Mouse (Mus musculus) spleen, embryonic (tissue): Measurements from ENCODE around the gene Gm37419.

Experiments used
- CTCF ChIA-PET: fragments of 350-600 bp; sonication (Branson Sonifier 250); formaldehyde crosslinking; loops from one replicate; lab custom pipeline; 2022; lab: Charles Lee

The Gm37419 gene

DNA sequence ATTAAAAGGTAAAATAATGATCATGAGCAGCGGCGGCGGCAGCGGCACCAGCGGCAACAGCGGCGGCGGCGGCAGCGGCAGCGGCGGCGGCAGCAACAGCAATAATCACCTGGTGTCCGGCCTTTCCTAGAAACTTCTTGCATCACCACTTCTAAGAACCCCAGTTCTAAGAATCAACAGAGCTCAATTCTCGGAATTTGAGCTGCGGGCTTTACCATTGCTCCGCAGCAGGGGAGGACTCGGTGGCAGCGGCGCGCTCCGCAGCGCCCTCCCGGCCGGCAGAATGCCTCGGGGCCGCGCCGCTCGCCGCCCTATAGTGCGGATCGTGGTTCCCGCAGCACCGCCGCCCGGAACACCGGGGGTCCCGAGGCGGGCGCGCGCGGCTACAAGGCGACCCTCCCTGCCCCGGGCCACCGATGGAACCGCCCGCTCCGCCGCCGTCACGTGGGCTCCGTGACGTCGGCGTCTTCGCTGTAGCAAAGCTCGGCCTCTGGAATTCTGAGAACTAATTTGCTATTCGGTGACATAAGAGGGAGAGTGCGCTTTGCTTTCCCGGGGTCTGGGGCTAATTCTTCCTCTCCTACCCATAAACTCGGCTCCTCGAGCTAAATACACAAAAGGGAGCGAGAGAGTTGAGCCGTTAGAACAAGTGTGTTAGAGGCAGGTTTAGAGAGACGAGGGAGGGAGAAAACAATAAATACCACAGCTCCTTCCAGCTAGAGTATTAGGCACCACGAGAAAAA, at the start of gene Gm37419, which contains the start of gene Bcl6:
TSS of gene Gm37419 (plus strand) at position 17 of the 743 bp plus-strand sequence.
TSS of gene Bcl6 (minus strand) at position 387 of the 743 bp plus-strand sequence.
- CTCF ChIA-PET: interaction anchor here (0.6 to 0.7 kb wide), 4 partner anchors 220 to 874 kb away, joined by 3 to 4 read pairs (median 4); no protein-coding TSS in a partner anchor

DNA sequence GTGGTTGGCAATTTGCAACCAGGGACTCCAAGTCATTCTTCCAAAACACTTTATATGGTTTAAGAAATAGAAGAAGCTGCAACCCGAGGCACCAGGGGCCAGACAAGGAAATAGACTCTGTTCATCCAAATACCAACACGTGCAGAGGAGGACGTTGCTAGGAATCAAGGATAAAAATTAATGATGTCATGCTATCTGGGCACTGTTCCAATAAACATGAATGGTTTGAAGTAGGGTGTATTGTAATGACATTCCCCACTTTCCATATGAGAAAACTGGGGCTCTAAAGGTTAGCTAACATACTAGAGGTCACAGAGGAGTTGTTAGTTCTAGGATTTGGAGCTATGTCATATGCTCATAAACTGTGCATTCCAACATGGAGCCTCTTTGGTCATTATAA, 43.5 kb upstream of the Gm37419 start:
- CTCF ChIA-PET: no interaction called here

GRCm38 (mm10) chr16:23947654-23948053, 40.6 kb upstream of the Gm37419 start:
- CTCF ChIA-PET: no interaction called here

DNA sequence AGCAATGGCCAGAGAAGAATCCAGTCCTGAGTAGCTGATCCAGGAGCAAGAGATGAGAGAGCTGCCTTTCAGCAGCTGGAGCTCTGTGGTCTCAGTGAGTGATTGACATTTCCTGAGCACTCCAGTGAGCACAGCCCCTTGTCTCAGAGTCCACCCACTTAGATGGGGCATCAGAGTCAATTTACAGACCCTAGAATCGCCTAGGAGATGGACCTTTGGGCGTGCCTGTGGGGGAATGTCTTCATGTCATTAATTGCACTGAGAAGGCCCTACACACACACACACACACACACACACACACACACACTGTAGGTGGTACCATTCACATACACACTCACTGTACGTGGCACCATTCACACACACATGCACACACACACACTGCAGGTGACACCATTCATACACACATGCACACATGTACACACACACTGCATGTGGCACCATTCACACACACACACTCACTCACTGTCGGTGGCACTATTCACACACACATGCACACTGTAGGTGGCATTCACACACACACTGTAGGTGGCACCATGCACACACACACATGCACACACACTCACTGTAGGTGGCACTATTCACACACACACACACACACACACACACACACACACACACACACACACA, 36.1 kb upstream of the Gm37419 start:
- CTCF ChIA-PET: no interaction called here

DNA sequence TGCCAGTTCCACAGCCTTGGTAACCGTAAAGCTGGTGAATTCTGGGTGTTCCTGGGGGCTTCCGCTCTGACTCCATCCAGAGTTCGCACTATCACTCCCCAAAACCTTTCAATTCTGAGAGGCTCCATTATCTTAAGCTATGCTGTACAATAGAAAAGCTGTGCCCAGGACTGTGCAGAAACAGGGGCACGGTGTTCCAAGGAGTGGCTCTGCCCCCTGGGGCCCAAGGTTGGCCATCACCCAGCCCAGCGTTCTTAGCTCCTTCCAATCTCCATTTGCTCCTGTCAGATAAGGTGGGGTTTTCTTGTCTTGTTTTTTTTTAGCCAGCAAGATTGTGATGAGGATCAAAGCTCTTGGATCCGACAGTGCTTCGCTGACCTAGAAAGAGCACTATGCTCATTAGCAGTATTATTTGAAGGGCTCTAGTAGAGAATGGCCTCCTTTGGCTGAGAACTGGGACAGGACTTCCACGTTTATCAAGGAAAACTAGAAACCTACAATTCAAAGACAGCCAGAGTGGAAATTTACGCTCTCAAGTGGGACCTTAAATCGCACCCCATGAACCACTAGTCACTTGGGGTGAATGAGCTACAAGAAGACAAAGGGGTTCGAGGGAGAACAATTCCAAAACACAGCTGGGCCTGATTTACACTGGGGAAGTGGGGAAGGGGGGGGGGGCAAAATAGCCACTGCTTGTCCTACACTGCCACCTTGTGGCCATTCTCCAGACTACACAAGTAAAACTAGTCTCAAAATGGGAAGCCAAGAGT, 34.9 kb upstream of the Gm37419 start:
- CTCF ChIA-PET: interaction anchor here (0.6 to 0.9 kb wide), 4 partner anchors 340 to 1130 kb away, joined by 3 to 6 read pairs (median 4); no protein-coding TSS in a partner anchor

DNA sequence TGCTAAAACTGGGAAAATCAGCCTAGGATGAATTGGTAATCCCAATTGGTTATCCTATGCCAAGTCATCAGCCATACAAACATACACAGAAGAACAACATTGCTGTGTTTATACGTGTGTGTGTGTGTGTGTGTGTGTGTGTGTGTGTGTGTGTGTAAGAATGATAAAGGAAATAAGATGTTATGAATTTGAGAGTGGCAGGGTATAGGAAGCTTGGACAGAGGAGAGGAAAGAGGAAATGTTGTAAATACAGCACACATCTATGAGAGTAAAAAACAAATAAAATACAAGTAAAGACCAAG, 34.4 kb upstream of the Gm37419 start:
- CTCF ChIA-PET: interaction anchor here (0.6 to 0.7 kb wide), 4 partner anchors 8 to 731 kb away, joined by 3 to 6 read pairs (median 4); no protein-coding TSS in a partner anchor

- CTCF ChIA-PET: no interaction called here
Observed at GRCm38 (mm10) chr16:23958938-23959337, 29.3 kb upstream of the Gm37419 start.

- CTCF ChIA-PET: interaction anchor here (0.7 to 1.1 kb wide), 3 partner anchors 8 to 1102 kb away, joined by 3 to 4 read pairs (median 3); no protein-coding TSS in a partner anchor
Observed at GRCm38 (mm10) chr16:23962401-23962800, 25.9 kb upstream of the Gm37419 start.

DNA sequence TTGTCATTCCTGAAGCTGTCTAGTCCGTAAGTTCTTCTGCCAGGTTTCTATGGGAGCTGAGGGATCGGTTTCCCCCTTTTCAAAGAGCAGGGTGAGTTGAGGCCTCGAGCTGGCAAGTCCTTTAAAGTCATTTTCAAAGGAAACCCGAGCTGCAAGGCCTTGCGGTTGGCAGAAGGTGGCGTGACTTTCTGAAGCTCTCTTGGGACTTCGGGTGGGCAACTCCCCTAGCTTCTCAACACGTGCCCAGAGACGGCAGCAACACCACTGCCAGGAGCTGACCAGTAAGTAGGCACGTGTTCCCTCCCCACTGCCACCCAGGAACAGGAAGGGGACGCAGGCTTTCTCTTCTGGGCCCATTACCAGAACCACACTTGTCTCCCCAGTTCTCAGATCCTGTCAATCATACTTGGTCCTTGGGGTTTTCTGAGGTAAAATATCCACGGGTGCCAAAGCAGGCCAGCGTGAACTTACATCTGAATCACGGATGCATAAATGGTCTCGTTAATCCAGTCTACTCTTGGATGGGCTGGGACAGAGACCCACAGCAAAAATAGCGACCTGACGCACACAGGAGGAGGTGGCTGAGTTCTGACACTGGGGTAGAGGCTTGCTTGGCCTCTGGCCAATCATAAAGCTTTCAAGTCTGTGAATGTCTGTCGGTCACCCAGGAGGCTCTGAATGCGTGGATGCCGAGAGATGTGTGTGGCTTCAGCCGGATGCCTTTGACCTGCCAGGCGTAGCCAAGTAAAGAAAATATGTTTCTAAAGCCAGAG, 24.2 kb upstream of the Gm37419 start:
- CTCF ChIA-PET: interaction anchor here (0.5 to 0.8 kb wide), 2 partner anchors 19 to 1404 kb away, joined by 3 to 6 read pairs; no protein-coding TSS in a partner anchor

- CTCF ChIA-PET: interaction anchor here (0.5 to 0.8 kb wide), 2 partner anchors 18 to 1403 kb away, joined by 3 to 6 read pairs; no protein-coding TSS in a partner anchor
Observed at GRCm38 (mm10) chr16:23964706-23965367, 23.4 kb upstream of the Gm37419 start.

GRCm38 (mm10) chr16:23966066-23966465, 22.2 kb upstream of the Gm37419 start:
- CTCF ChIA-PET: no interaction called here

DNA sequence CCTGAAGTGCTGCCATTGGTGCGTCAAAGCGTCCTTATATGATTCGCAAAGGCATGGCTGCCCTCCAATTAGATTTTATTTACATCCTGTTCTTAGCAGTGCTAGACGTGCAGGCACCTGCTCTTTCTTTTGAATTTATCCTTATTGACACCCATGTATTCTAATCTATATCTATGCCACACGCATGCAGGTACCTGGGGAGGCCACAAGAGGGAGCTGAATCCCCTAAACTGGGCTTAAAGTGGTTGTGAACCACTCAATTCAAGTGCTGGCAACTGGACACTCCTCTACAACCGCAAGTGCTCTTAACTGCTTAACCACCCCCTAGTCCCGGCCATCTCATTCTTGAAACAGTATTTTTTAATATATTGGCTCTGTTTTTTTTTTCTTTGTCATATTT, 21.0 kb upstream of the Gm37419 start:
- CTCF ChIA-PET: no interaction called here

DNA sequence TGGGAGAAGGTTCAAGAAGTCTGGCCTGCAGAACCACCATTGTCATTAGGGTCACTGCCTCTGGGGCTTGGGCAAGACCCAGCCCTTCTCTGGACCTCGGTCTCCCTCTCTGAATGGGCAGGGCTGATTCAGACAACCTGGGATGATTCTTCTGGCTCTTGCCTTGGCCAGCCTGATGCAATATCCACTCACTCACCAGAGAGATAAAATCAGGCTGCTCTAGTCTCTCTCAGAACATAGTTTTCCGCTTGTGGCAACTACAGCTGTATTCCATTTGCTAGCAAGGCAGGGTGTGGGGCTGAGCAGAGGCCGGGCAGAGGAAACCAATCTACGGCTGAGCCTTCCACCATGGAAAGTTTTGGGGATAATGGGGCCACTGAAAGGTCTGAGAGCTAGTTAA, 19.4 kb upstream of the Gm37419 start:
- CTCF ChIA-PET: no interaction called here

- CTCF ChIA-PET: no interaction called here
Observed at GRCm38 (mm10) chr16:23969919-23970318, 18.4 kb upstream of the Gm37419 start.

DNA sequence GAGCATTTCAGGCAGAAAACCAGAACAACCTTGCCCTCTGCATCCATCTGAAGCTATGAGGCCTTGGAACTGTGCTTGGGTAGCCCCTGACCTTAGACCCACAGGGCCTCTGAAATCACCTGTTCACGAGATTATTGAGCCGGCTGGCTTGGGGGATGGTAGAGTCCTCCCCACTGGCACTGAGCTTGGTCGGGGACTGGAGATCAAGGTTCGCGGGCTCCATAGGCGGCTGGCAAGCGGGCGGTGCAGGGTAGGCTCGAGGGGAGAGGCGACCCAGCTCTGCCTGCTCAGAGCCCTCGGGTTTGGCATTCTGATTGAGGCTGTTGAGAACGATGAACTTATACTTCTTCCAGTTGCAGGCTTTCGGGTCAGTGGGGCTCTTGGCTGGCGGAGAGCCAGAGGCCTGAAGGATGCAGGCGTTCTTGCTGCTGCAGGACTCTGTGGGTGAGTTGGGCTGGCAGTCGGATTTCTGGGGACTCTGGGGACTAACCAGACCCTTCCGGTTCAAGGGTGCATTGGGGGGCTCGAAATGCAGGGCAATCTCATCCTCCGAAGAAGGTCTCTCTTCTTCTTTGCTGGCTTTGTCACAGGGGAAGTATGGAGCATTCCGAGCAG, 16.0 kb upstream of the Gm37419 start:
- CTCF ChIA-PET: no interaction called here

GRCm38 (mm10) chr16:23972901-23973300, 15.4 kb upstream of the Gm37419 start:
- CTCF ChIA-PET: no interaction called here

- CTCF ChIA-PET: interaction anchor here (0.5 kb wide), 1 partner anchor 1016 kb away, joined by 3 read pairs; no protein-coding TSS in a partner anchor
Observed at GRCm38 (mm10) chr16:23973635-23974367, 14.5 kb upstream of the Gm37419 start.

GRCm38 (mm10) chr16:23976196-23976595, 12.1 kb upstream of the Gm37419 start:
- CTCF ChIA-PET: no interaction called here

DNA sequence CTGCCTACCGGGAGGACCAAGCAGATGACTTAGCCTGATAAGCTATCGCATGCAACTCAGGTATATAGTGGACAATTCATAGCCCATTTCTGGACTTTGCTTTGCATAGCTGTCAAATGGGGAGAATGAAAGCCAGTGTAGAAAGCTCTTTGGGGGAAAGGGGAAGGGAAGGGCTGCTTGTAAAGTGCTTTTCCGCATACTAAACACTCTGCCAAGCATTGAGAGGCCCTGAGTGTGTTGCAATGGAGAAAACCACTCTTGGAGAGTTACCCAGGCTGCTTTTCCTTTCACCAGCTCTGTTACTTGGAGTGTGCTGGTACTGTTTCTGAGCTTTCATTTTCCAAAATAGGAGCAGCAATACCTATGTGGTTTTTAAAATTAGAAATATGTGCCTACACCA, 10.6 kb upstream of the Gm37419 start:
- CTCF ChIA-PET: no interaction called here
